8 mouse cellular contexts compared by ENCODE assay signal in the genomic region with DNA sequence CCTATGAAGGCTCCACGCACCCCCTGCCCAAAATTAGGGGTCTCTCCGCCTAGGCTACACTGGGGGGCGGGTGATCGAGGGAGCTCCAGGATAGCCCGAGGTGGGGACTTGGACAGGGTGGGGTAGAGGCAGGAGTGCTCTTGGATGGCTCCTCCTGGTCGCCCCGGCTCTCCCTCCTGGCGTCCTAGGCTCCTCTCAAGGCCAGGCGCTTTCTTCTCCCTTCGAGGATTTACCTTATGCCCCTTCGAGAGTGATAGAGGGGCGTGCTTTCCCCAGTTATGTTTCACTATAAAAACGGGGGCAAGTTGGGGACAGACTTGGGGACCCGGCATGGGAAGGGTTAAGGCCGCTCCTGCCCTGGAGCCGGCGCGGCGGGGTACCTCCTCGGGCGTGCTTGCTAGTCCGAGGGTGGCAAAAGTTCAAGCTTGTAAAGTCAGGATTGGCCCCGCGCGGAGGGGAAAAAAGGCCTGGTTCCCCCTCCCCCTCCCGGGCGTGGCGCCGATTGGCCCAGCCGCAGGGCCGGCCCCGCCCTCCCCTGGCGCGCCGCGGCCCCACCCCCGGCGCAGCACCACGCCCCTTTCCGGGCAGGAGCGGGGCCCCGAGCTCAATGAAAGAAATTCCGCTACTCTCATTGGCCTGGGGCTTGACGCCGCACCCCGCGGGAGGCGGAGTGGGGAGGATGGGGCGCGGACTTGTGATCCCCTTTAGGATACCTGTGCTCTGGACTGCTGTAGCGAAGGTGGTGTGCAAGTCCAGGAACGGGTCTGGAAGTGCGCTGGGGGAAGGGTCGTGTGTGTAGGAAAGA. TPM values are rescaled to one million over a fixed set of nuclear protein-coding genes. Genes with fewer than 3 reads are reported as not detected.
DNase-seq lines count a peak whose midpoint lies in the region; ATAC-seq and TF ChIP-seq lines count a peak whose summit lies in the region.

No protein-coding gene starts in this region.

- peak; percentile 45; the same call in 1 of the 2 replicates for TF ChIP-seq POLR2A in lung, adult 2 months (IDR thresholded peaks at IDR 0.05; ENCODE audit: borderline replicate concordance, extremely low read depth, low read depth, low read length)

- peak overlapping the region; percentile 20; the same call in 1 of the 2 replicates for H3K27ac ChIP-seq in forebrain, embryonic 16.5 days (ENCODE audit: low read length)
- peak overlapping the region; percentile 78 for H3K27ac ChIP-seq in neural tube, embryonic 15.5 days (replicated peaks)

- intact Hi-C loops in heart, postnatal 36 days (cut with DNase I), result loop anchor here (1.0 to 10.0 kb wide), 2 partner anchors 63 to 418 kb away; a partner anchor contains a TSS

- H3K4me2 ChIP-seq in forebrain, embryonic 16.5 days (ENCODE audit: low read length), result peak overlapping the region; percentile 86
- H3K4me2 ChIP-seq in neural tube, embryonic 15.5 days, result peak overlapping the region; percentile 90

- H3K27me3 ChIP-seq in G1E (ENCODE audit: insufficient read depth, low read length), result peaks cover 37% of the 10 kb centered on the region
- H3K27me3 ChIP-seq in forebrain, embryonic 16.5 days (replicated peaks; ENCODE audit: control insufficient read depth, insufficient read depth, low read length), result peaks cover 14% of the 10 kb centered on the region
- H3K27me3 ChIP-seq in neural tube, embryonic 15.5 days (replicated peaks), result peaks cover 20% of the 10 kb centered on the region

- H3K4me1 ChIP-seq in G1E (ENCODE audit: insufficient read depth, low read depth, low read length), result peaks cover 75% of the 10 kb centered on the region
- peaks cover 50% of the 10 kb centered on the region for H3K4me1 ChIP-seq in forebrain, embryonic 16.5 days (replicated peaks; ENCODE audit: control insufficient read depth, insufficient read depth, low read length)
- H3K4me1 ChIP-seq in lung, adult 2 months (ENCODE audit: control insufficient read depth, insufficient read depth, low read length), result peaks cover 3% of the 10 kb centered on the region; the same call in 1 of the 2 replicates
- peaks cover 53% of the 10 kb centered on the region for H3K4me1 ChIP-seq in neural tube, embryonic 15.5 days

- peaks cover 14% of the 10 kb centered on the region for H3K9me3 ChIP-seq in G1E (replicated peaks)
- no peaks in the 10 kb centered on the region for H3K9me3 ChIP-seq in forebrain, embryonic 16.5 days (ENCODE audit: control insufficient read depth, low read length)
- H3K9me3 ChIP-seq in neural tube, embryonic 15.5 days (replicated peaks), result no peaks in the 10 kb centered on the region

- peak; percentile 94 for DNase-seq in G1E (ENCODE audit: low spot score)
- DNase-seq in cerebellum, adult 18-20 months, result peak; percentile 35 to 46
- peak; percentile 94 to 95 for DNase-seq in heart, postnatal 36 days
- peak; percentile 50 to 83 for DNase-seq in layer of hippocampus, adult 18-20 months (ENCODE audit: low spot score in 2 of 2)
- DNase-seq in lung, adult 2 months, result peak; percentile 94
- DNase-seq in testis, postnatal 14 days (ENCODE audit: low spot score), result peak; percentile 90

- under 1% methylated on average over 51 of the region's 54 CpGs for WGBS in forebrain, embryonic 16.5 days
- WGBS in lung, adult 2 months, result 2% methylated on average over 54 of the region's 54 CpGs
- 1% methylated on average over 34 of the region's 54 CpGs for WGBS in neural tube, embryonic 15.5 days

- peak overlapping the region; percentile 73 for H3K9ac ChIP-seq in forebrain, embryonic 16.5 days (replicated peaks; ENCODE audit: low read depth, low read length)
- peak overlapping the region; percentile 66 for H3K9ac ChIP-seq in neural tube, embryonic 15.5 days (replicated peaks)

- H3K36me3 ChIP-seq in G1E (replicated peaks), result no peaks in the 10 kb centered on the region
- H3K36me3 ChIP-seq in forebrain, embryonic 16.5 days (ENCODE audit: control insufficient read depth, insufficient read depth), result no peaks in the 10 kb centered on the region
- H3K36me3 ChIP-seq in neural tube, embryonic 15.5 days, result no peaks in the 10 kb centered on the region

- peak; percentile 74 for ATAC-seq in G1E (ENCODE audit: extremely low read depth, insufficient number of reproducible peaks, low FRiP score, poor library complexity, severe bottlenecking)
- peak; percentile 63 for ATAC-seq in forebrain, embryonic 16.5 days
- peak; percentile 65 for ATAC-seq in neural tube, embryonic 15.5 days (ENCODE audit: low FRiP score)

- TF ChIP-seq CTCF in G1E (IDR thresholded peaks at IDR 0.05; ENCODE audit: low read depth, low read length), result no peak
- TF ChIP-seq CTCF in lung, adult 2 months (IDR thresholded peaks at IDR 0.05; ENCODE audit: insufficient read depth, low read length), result no peak

- peak overlapping the region; percentile 73 for H3K4me3 ChIP-seq in G1E (ENCODE audit: low read depth, low read length)
- peak overlapping the region; percentile 56 for H3K4me3 ChIP-seq in forebrain, embryonic 16.5 days (replicated peaks; ENCODE audit: low read length)
- peak overlapping the region; percentile 84 for H3K4me3 ChIP-seq in lung, adult 2 months (replicated peaks; ENCODE audit: extremely low read depth, low read depth, low read length)
- H3K4me3 ChIP-seq in neural tube, embryonic 15.5 days (replicated peaks), result peak overlapping the region; percentile 57

RNA-seq across cellular contexts. Expression of a gene that starts 0.9 kb away (rescaled TPM):
- total RNA-seq in G1E (2014; fragmentation: Nextera tagmentation), result 0.39 and 0.98 TPM in 2 replicates
- total RNA-seq in G1E (2017), result 0.44 and 0.81 TPM in 2 replicates
- 1.6 and 2.1 TPM in 2 replicates for polyA plus RNA-seq in G1E (2012)
- polyA plus RNA-seq in forebrain, embryonic 16.5 days (2015; fragmentation: Nextera tagmentation; extraction: Ambion mirVana), result 1.5 and 1.6 TPM in 2 replicates
- 10 to 100 TPM; 11.4 to 16.3 TPM for total RNA-seq in heart, postnatal 36 days (2021)
- 1 to 10 TPM; 1.3 to 2.5 TPM for total RNA-seq in layer of hippocampus, adult 18-20 months (2021)
- polyA plus RNA-seq in lung, adult 2 months (2012; rRNA removed), result 260 and 369 TPM in 2 replicates
- 1.8 and 3.0 TPM in 2 replicates for polyA plus RNA-seq in neural tube, embryonic 15.5 days (2015; fragmentation: Nextera tagmentation; extraction: Ambion mirVana)

Comparison
In these comparisons a context has a peak if more than half of its experiments do, and no peak if none do; other contexts are left out.
1. Peak in every context shown above with its lines: DNase-seq, ATAC-seq, H3K4me3 ChIP-seq and H3K27ac ChIP-seq.
2. DNase-seq: peak in every context shown above with its lines; median percentile 94 in heart, postnatal 36 days; 94 in G1E; 94 in lung, adult 2 months; 90 in testis, postnatal 14 days; 66 in layer of hippocampus, adult 18-20 months; 40 in cerebellum, adult 18-20 months.
3. RNA of a gene that starts 0.9 kb away (polyA plus RNA-seq): 260 to 369 TPM in lung, adult 2 months; 1.8 to 3.0 TPM in neural tube, embryonic 15.5 days, 1.6 to 2.1 TPM in G1E and 1.5 to 1.6 TPM in forebrain, embryonic 16.5 days; every median in the first group is over 10 times any median in the second.